In the genomic region with DNA sequence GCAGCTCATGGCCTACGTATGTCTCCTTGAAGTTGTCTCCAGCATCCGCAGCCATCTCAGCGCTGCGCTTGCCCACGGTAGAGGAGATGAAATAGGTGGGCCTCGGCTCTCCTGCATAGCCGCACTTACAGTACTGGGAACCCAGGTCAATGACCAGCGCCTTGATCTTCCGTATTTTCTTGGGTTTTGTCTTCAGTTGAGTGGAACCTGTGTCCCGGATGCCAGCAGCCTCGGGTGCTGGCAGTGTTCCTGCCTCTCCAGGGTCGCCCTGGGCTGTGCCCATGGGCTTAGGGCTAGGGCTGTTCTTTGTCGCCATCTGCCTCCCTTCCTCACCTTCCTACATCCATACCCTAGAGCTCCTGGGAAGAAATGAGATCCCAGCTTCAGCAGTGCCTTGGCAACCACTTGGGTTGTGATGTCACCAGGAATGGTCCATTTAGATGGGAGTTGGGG, we compare ENCODE assay signal across 34 mouse cellular contexts. TPM values are rescaled to one million over a fixed set of nuclear protein-coding genes. Genes with fewer than 3 reads are reported as not detected.
"Had no signal": no experiment of that assay in that cellular context is flagged by ENCODE, and none has a peak within 500 bp of the region (broad histone marks: within the 10 kb centered on the region; RNA-seq: fewer than 3 reads in every experiment).

A gene (minus strand): TSS at position 403 of the 453 bp plus-strand sequence.

- H3K4me2 ChIP-seq: heart, embryonic 12.5 days; hindbrain, embryonic 12.5 days; hindbrain, embryonic 14.5 days; kidney, embryonic 15.5 days; limb, embryonic 13.5 days; limb, embryonic 15.5 days; liver, embryonic 12.5 days had no signal

- H3K4me3 ChIP-seq: gastrocnemius, adult 2 months; heart, embryonic 10.5 days; heart, embryonic 12.5 days; hindbrain, embryonic 10.5 days; hindbrain, embryonic 12.5 days; kidney, embryonic 15.5 days; layer of hippocampus, adult 2 months; left cerebral cortex, adult 2 months; limb, embryonic 13.5 days; limb, embryonic 15.5 days; liver, embryonic 12.5 days had no signal

- H3K9ac ChIP-seq: heart, embryonic 12.5 days; hindbrain, embryonic 12.5 days; hindbrain, embryonic 14.5 days; kidney, embryonic 15.5 days; limb, embryonic 13.5 days; limb, embryonic 15.5 days; liver, embryonic 12.5 days had no signal

- H3K9me3 ChIP-seq: heart, embryonic 10.5 days; heart, embryonic 12.5 days; hindbrain, embryonic 10.5 days; hindbrain, embryonic 12.5 days; kidney, embryonic 15.5 days; limb, embryonic 13.5 days; limb, embryonic 15.5 days; liver, embryonic 12.5 days had no signal

- DNase-seq: gastrocnemius, adult 2 months; gastrocnemius, postnatal 10 days; gastrocnemius, postnatal 25 days; heart, postnatal 10 days; heart, postnatal 4 days; kidney, adult 11 months; kidney, adult 2 months; kidney, adult 9 months; kidney, postnatal 10 days; kidney, postnatal 25 days; kidney, postnatal 4 days; left cerebral cortex, postnatal 4 days had no signal

- ATAC-seq: hindbrain, postnatal 0 days; intestine, embryonic 16.5 days; liver, embryonic 12.5 days had no signal

- H3K4me1 ChIP-seq: hindbrain, embryonic 10.5 days; hindbrain, embryonic 12.5 days; kidney, embryonic 15.5 days; limb, embryonic 13.5 days; limb, embryonic 15.5 days; liver, embryonic 12.5 days had no signal

- H3K27ac ChIP-seq: gastrocnemius, adult 2 months; heart, embryonic 10.5 days; hindbrain, embryonic 10.5 days; hindbrain, embryonic 12.5 days; hindbrain, embryonic 14.5 days; hindbrain, postnatal 0 days; kidney, embryonic 15.5 days; layer of hippocampus, adult 2 months; left cerebral cortex, adult 2 months; limb, embryonic 13.5 days; limb, embryonic 15.5 days; liver, embryonic 12.5 days had no signal

- H3K27me3 ChIP-seq: heart, embryonic 12.5 days; hindbrain, embryonic 12.5 days; kidney, embryonic 15.5 days; limb, embryonic 13.5 days; limb, embryonic 15.5 days; liver, embryonic 12.5 days had no signal

RNA-seq across cellular contexts. Expression of the gene that starts here (rescaled TPM):
- total RNA-seq: gastrocnemius, adult 2 months; gastrocnemius, postnatal 10 days; gastrocnemius, postnatal 25 days; gastrocnemius, postnatal 4 days; granulocyte monocyte progenitor cell, adult 5-6 weeks; heart, adult 8-10 months; heart, postnatal 10 days; heart, postnatal 25 days; heart, postnatal 4 days; left cerebral cortex, adult 2 months; left cerebral cortex, postnatal 4 days; liver, adult 2 months had no signal
- polyA plus RNA-seq: heart, embryonic 10.5 days; heart, embryonic 12.5 days; heart, embryonic 14.5 days; heart, embryonic 16.5 days; hindbrain, embryonic 10.5 days; hindbrain, embryonic 12.5 days; hindbrain, embryonic 14.5 days; hindbrain, postnatal 0 days; intestine, embryonic 14.5 days; intestine, embryonic 16.5 days; kidney, embryonic 15.5 days; limb, embryonic 11.5 days; limb, embryonic 13.5 days; limb, embryonic 15.5 days; liver, adult 2 months; liver, embryonic 12.5 days had no signal
